Mouse (Mus musculus) forebrain, embryonic 13.5 days (tissue): Measurements from ENCODE around the gene Olfr961. TPM values are rescaled to one million over a fixed set of nuclear protein-coding genes. Genes with fewer than 3 reads are reported as not detected.

Experiments used
- ATAC-seq: fragments of 200-750 bp; cut with Nextera tagmentation; 2 replicates; pipeline ENCODE4 v1.8.0; 2017
- H3K27ac ChIP-seq: fragments of 300-500 bp; sonication (generic); 2 replicates; pipeline ENCODE4 v1.5.1; 2015; ENCODE audit warnings: inconsistent platforms, mild to moderate bottlenecking, moderate library complexity
- H3K27me3 ChIP-seq: fragments of 300-500 bp; sonication (generic); 2 replicates; pipeline ENCODE4 v1.6.1; 2015; ENCODE audit warnings: mild to moderate bottlenecking, inconsistent platforms
- H3K36me3 ChIP-seq: fragments of 300-500 bp; sonication (generic); 2 replicates; pipeline ENCODE4 v1.6.1; 2015; ENCODE audit warnings: mild to moderate bottlenecking, inconsistent platforms; ENCODE audit not compliant: poor library complexity, severe bottlenecking
- H3K4me1 ChIP-seq: fragments of 300-500 bp; sonication (generic); 2 replicates; pipeline ENCODE4 v1.6.1; 2015; ENCODE audit warnings: inconsistent platforms
- H3K4me2 ChIP-seq: fragments of 300-500 bp; sonication (generic); 2 replicates; pipeline ENCODE4 v1.6.1; 2015; ENCODE audit warnings: inconsistent platforms, mild to moderate bottlenecking, moderate library complexity
- H3K4me3 ChIP-seq: fragments of 300-500 bp; sonication (generic); 2 replicates; pipeline ENCODE4 v1.5.1; 2015; ENCODE audit warnings: mild to moderate bottlenecking, inconsistent platforms
- H3K9ac ChIP-seq: fragments of 300-500 bp; sonication (generic); 2 replicates; pipeline ENCODE4 v1.6.1; 2015; ENCODE audit warnings: mild to moderate bottlenecking, inconsistent platforms
- H3K9me3 ChIP-seq: fragments of 300-500 bp; sonication (generic); replicated peaks from 2 replicates; pipeline ENCODE4 v1.6.1; 2016; ENCODE audit warnings: inconsistent platforms
- WGBS: fragments of 180-500 bp; shearing (Covaris S2); methylation state at CpG from one replicate; pipeline ENCODE4 v1.1.7; 2015; 5-methylcytosine and 5-hydroxymethylcytosine counted together
- polyA plus RNA-seq: library from polyadenylated mRNA; unstranded; fragments of >200 nt; fragmentation: Nextera tagmentation; extraction: Ambion mirVana; gene quantifications from 2 replicates; pipeline ENCODE4 v1.2.1, GENCODE M21; 2015

The Olfr961 gene
- polyA plus RNA-seq, 1 experiment from 2014 or later = not detected

GRCm38 (mm10) chr9:39633913-39634594 is 10.8 kb upstream of the Olfr961 start:
- WGBS = 41% methylated on average over 4 of the region's 4 CpGs

GRCm38 (mm10) chr9:39647382-39647781 is 2.5 kb downstream of the Olfr961 start:
- Histone ChIP-seq H3K4me3 (no peak overlapping the region), H3K27ac (no peak overlapping the region), H3K4me2 (no peak overlapping the region), H3K27me3 (no peaks in the 10 kb centered on the region), H3K9ac (no peak overlapping the region), H3K9me3 (no peaks in the 10 kb centered on the region), H3K36me3 (no peaks in the 10 kb centered on the region), H3K4me1 (no peaks in the 10 kb centered on the region)
- no peak for ATAC-seq
- 94% methylated on average over 4 of the region's 4 CpGs for WGBS

More at GRCm38 (mm10) chr9:39633913-39634594, 10.8 kb upstream of the Olfr961 start:
- no peaks in the 10 kb centered on the region for H3K27me3 ChIP-seq
- no peaks in the 10 kb centered on the region for H3K4me1 ChIP-seq
- no peak overlapping the region for H3K4me2 ChIP-seq
- H3K36me3 ChIP-seq = no peaks in the 10 kb centered on the region
- peak overlapping the region; percentile 41; the same call in 1 of the 2 replicates for H3K27ac ChIP-seq
- ATAC-seq = 0 out of 2 replicates have a peak, but pooled peaks have one; percentile 51
- H3K9me3 ChIP-seq = no peaks in the 10 kb centered on the region
- H3K9ac ChIP-seq = no peak overlapping the region
- H3K4me3 ChIP-seq = no peak overlapping the region

GRCm38 (mm10) chr9:39654756-39655396 is 10.0 kb downstream of the Olfr961 start:
- Histone ChIP-seq H3K4me2 (no peak overlapping the region), H3K27me3 (no peaks in the 10 kb centered on the region), H3K9ac (no peak overlapping the region), H3K4me1 (no peaks in the 10 kb centered on the region), H3K4me3 (no peak overlapping the region), H3K27ac (no peak overlapping the region), H3K9me3 (no peaks in the 10 kb centered on the region), H3K36me3 (no peaks in the 10 kb centered on the region)
- WGBS = 74% methylated on average over 6 of the region's 6 CpGs
- no peak for ATAC-seq

GRCm38 (mm10) chr9:39666905-39667304 is 22.0 kb downstream of the Olfr961 start, which contains the start of gene Olfr963:
Gene Olfr963, plus strand, starts transcription at chr9:39667205.
- Histone ChIP-seq H3K9me3 (no peaks in the 10 kb centered on the region), H3K9ac (no peak within 1 kb of the TSS), H3K27me3 (no peaks in the 10 kb centered on the region), H3K36me3 (no peaks in the 10 kb centered on the region), H3K4me2 (no peak within 1 kb of the TSS), H3K4me3 (no peak within 1 kb of the TSS), H3K4me1 (no peaks in the 10 kb centered on the region), H3K27ac (no peak within 1 kb of the TSS)
- no peak for ATAC-seq
- 84% methylated on average over 1 of the region's 1 CpGs for whole genome bisulfite sequencing

GRCm38 (mm10) chr9:39669723-39670122 is 24.8 kb downstream of the Olfr961 start:
- Histone ChIP-seq H3K27ac (no peak overlapping the region), H3K27me3 (no peaks in the 10 kb centered on the region), H3K4me1 (no peaks in the 10 kb centered on the region), H3K36me3 (no peaks in the 10 kb centered on the region), H3K9me3 (no peaks in the 10 kb centered on the region), H3K9ac (no peak overlapping the region), H3K4me3 (no peak overlapping the region), H3K4me2 (no peak overlapping the region)
- WGBS = 91% methylated on average over 2 of the region's 2 CpGs
- ATAC-seq = no peak

- no peak for ATAC-seq
- WGBS = 79% methylated on average over 2 of the region's 2 CpGs
- no peak overlapping the region for H3K9ac ChIP-seq
- H3K4me2 ChIP-seq = no peak overlapping the region
- no peak overlapping the region for H3K4me3 ChIP-seq
- H3K4me1 ChIP-seq = no peaks in the 10 kb centered on the region
- H3K36me3 ChIP-seq = no peaks in the 10 kb centered on the region
- no peaks in the 10 kb centered on the region for H3K27me3 ChIP-seq
- H3K9me3 ChIP-seq = no peaks in the 10 kb centered on the region
- H3K27ac ChIP-seq = no peak overlapping the region
Observed at GRCm38 (mm10) chr9:39674820-39675219, 29.9 kb downstream of the Olfr961 start.

- Histone ChIP-seq H3K9ac (no peak overlapping the region), H3K4me2 (no peak overlapping the region), H3K27ac (no peak overlapping the region), H3K27me3 (no peaks in the 10 kb centered on the region), H3K4me1 (no peaks in the 10 kb centered on the region), H3K36me3 (no peaks in the 10 kb centered on the region), H3K4me3 (no peak overlapping the region), H3K9me3 (no peaks in the 10 kb centered on the region)
- 99% methylated on average over 2 of the region's 2 CpGs for WGBS
- ATAC-seq = no peak
Observed at GRCm38 (mm10) chr9:39678557-39678956, 33.7 kb downstream of the Olfr961 start.

GRCm38 (mm10) chr9:39679280-39679679 is 34.4 kb downstream of the Olfr961 start:
- ATAC-seq = no peak
- Histone ChIP-seq H3K4me2 (no peak overlapping the region), H3K27me3 (no peaks in the 10 kb centered on the region), H3K4me3 (no peak overlapping the region), H3K27ac (no peak overlapping the region), H3K9me3 (no peaks in the 10 kb centered on the region), H3K36me3 (no peaks in the 10 kb centered on the region), H3K4me1 (no peaks in the 10 kb centered on the region), H3K9ac (no peak overlapping the region)
- WGBS = 68% methylated on average over 2 of the region's 2 CpGs

Other genes with a start within 250 kb of the Olfr961 start
- not detected in 2 replicates for gene Olfr952, start 217.9 kb upstream of the Olfr961 start, polyA plus RNA-seq
- gene Olfr954, start 188.4 kb upstream of the Olfr961 start, polyA plus RNA-seq = not detected in 2 replicates
- gene Olfr955, start 173.1 kb upstream of the Olfr961 start, polyA plus RNA-seq = not detected in 2 replicates
- gene Olfr44, start 151.1 kb upstream of the Olfr961 start, polyA plus RNA-seq = not detected in 2 replicates
- gene Olfr957, start 129.3 kb upstream of the Olfr961 start, polyA plus RNA-seq = not detected in 2 replicates
- gene Olfr958, start 91.0 kb upstream of the Olfr961 start, polyA plus RNA-seq = not detected in 2 replicates
- gene Olfr959, start 69.5 kb upstream of the Olfr961 start, polyA plus RNA-seq = not detected in 2 replicates
- gene AW551984, start 40.7 kb upstream of the Olfr961 start, polyA plus RNA-seq = 19.8 and 32.4 TPM in 2 replicates
- gene Olfr148, start 34.4 kb upstream of the Olfr961 start, polyA plus RNA-seq = not detected in 2 replicates
- gene Olfr960, start 23.7 kb upstream of the Olfr961 start, polyA plus RNA-seq = not detected in 2 replicates
- gene Olfr963, start 22.1 kb downstream of the Olfr961 start, polyA plus RNA-seq = not detected in 2 replicates
- not detected in 2 replicates for gene Olfr149, start 62.0 kb downstream of the Olfr961 start, polyA plus RNA-seq
- not detected in 2 replicates for gene Olfr965, start 66.3 kb downstream of the Olfr961 start, polyA plus RNA-seq
- not detected in 2 replicates for gene Olfr150, start 85.9 kb downstream of the Olfr961 start, polyA plus RNA-seq
- not detected in 2 replicates for gene Olfr967, start 101.2 kb downstream of the Olfr961 start, polyA plus RNA-seq
- gene Olfr968, start 138.2 kb downstream of the Olfr961 start, polyA plus RNA-seq = not detected in 2 replicates
- not detected in 2 replicates for gene Olfr969, start 145.9 kb downstream of the Olfr961 start, polyA plus RNA-seq
- not detected in 2 replicates for gene Olfr970, start 163.8 kb downstream of the Olfr961 start, polyA plus RNA-seq
- gene Olfr971, start 191.8 kb downstream of the Olfr961 start, polyA plus RNA-seq = not detected in 2 replicates
- gene Olfr972, start 221.3 kb downstream of the Olfr961 start, polyA plus RNA-seq = not detected in 2 replicates